Comparison of ENCODE assay signal across 8 mouse cellular contexts in genomic region chr11:80141825-80142521, GRCm38 (mm10). TPM values are rescaled to one million over a fixed set of nuclear protein-coding genes. Genes with fewer than 3 reads are reported as not detected.
DNase-seq lines count a peak whose midpoint lies in the region; ATAC-seq and TF ChIP-seq lines count a peak whose summit lies in the region.

Tefm (minus strand) TSS chr11:80142175.

- TF ChIP-seq EP300 in heart, postnatal 0 days (IDR thresholded peaks at IDR 0.05; ENCODE audit: low read depth) = 0 out of 2 replicates have a peak, but pooled peaks have one; percentile 17

- DNase-seq in c-Kit-positive CD71-positive TER-119-positive erythroid progenitor cells, embryonic 14.5 days (ENCODE audit: low spot score) = peak; percentile 83
- peak; percentile 75 for DNase-seq in heart, postnatal 0 days (ENCODE audit: low spot score)
- peak; percentile 87 to 91 for DNase-seq in kidney, postnatal 4 days

- peaks cover 58% of the 10 kb centered on the region for H3K4me1 ChIP-seq in E14TG2a.4 (replicated peaks; ENCODE audit: low read depth, low read length)
- peaks cover 15% of the 10 kb centered on the region for H3K4me1 ChIP-seq in forebrain, embryonic 12.5 days
- H3K4me1 ChIP-seq in heart, postnatal 0 days (ENCODE audit: control insufficient read depth, insufficient read depth) = peaks cover 6% of the 10 kb centered on the region; the same call in 1 of the 2 replicates
- peaks cover 17% of the 10 kb centered on the region for H3K4me1 ChIP-seq in liver, embryonic 16.5 days (ENCODE audit: control insufficient read depth, low read depth, low read length)
- H3K4me1 ChIP-seq in neural tube, embryonic 13.5 days (replicated peaks) = peaks cover 26% of the 10 kb centered on the region
- H3K4me1 ChIP-seq in testis, adult 2 months (ENCODE audit: control insufficient read depth, insufficient read depth, low read length) = peaks cover 7% of the 10 kb centered on the region

- H3K36me3 ChIP-seq in E14TG2a.4 (ENCODE audit: insufficient read depth, low read length) = peaks cover 34% of the 10 kb centered on the region
- peaks cover 24% of the 10 kb centered on the region for H3K36me3 ChIP-seq in forebrain, embryonic 12.5 days (replicated peaks)
- 0 out of 2 replicates have a peak, but pooled peaks cover 24% of the 10 kb centered on the region for H3K36me3 ChIP-seq in heart, postnatal 0 days (replicated peaks; ENCODE audit: control insufficient read depth, insufficient read depth, low read length)
- peaks cover 10% of the 10 kb centered on the region for H3K36me3 ChIP-seq in liver, embryonic 16.5 days (ENCODE audit: control insufficient read depth, insufficient read depth)
- H3K36me3 ChIP-seq in neural tube, embryonic 13.5 days = peaks cover 17% of the 10 kb centered on the region
- no peaks in the 10 kb centered on the region for H3K36me3 ChIP-seq in testis, adult 2 months (ENCODE audit: control insufficient read depth, insufficient read depth, low read length)

- ATAC-seq in forebrain, embryonic 12.5 days (ENCODE audit: low FRiP score) = peak; percentile 91
- ATAC-seq in heart, postnatal 0 days (ENCODE audit: insufficient read depth, low read depth) = peak; percentile 94
- ATAC-seq in liver, embryonic 16.5 days (ENCODE audit: low read depth) = peak; percentile 82
- ATAC-seq in neural tube, embryonic 13.5 days (ENCODE audit: low read depth) = peak; percentile 94

- no peaks in the 10 kb centered on the region for H3K9me3 ChIP-seq in E14TG2a.4 (ENCODE audit: low read length)
- no peaks in the 10 kb centered on the region for H3K9me3 ChIP-seq in forebrain, embryonic 12.5 days
- H3K9me3 ChIP-seq in heart, postnatal 0 days (replicated peaks; ENCODE audit: control insufficient read depth, low read length) = no peaks in the 10 kb centered on the region
- no peaks in the 10 kb centered on the region for H3K9me3 ChIP-seq in liver, embryonic 16.5 days (replicated peaks; ENCODE audit: control insufficient read depth, low read length)
- H3K9me3 ChIP-seq in neural tube, embryonic 13.5 days = no peaks in the 10 kb centered on the region

- WGBS in forebrain, embryonic 12.5 days = under 1% methylated on average over 40 of the region's 40 CpGs
- WGBS in heart, postnatal 0 days = under 1% methylated on average over 40 of the region's 40 CpGs
- WGBS in liver, embryonic 16.5 days (ENCODE audit: insufficient replicate concordance) = under 1% methylated on average over 40 of the region's 40 CpGs
- under 1% methylated on average over 40 of the region's 40 CpGs for WGBS in neural tube, embryonic 13.5 days

- H3K27me3 ChIP-seq in E14TG2a.4 (ENCODE audit: insufficient read depth, low read length) = no peaks in the 10 kb centered on the region
- H3K27me3 ChIP-seq in forebrain, embryonic 12.5 days = no peaks in the 10 kb centered on the region
- no peaks in the 10 kb centered on the region for H3K27me3 ChIP-seq in heart, postnatal 0 days (ENCODE audit: control insufficient read depth, insufficient read depth, low read length)
- H3K27me3 ChIP-seq in liver, embryonic 16.5 days (ENCODE audit: control insufficient read depth, insufficient read depth, low read depth, low read length) = no peaks in the 10 kb centered on the region
- H3K27me3 ChIP-seq in neural tube, embryonic 13.5 days = no peaks in the 10 kb centered on the region
- no peaks in the 10 kb centered on the region for H3K27me3 ChIP-seq in testis, adult 2 months (ENCODE audit: control insufficient read depth, insufficient read depth, low read length)

- peak within 1 kb of the TSS; percentile 77 for H3K27ac ChIP-seq in forebrain, embryonic 12.5 days
- peak within 1 kb of the TSS; percentile 84 for H3K27ac ChIP-seq in heart, postnatal 0 days (ENCODE audit: low read depth)
- peak within 1 kb of the TSS; percentile 81 for H3K27ac ChIP-seq in liver, embryonic 16.5 days (ENCODE audit: low read length)
- H3K27ac ChIP-seq in neural tube, embryonic 13.5 days (replicated peaks) = peak within 1 kb of the TSS; percentile 92
- H3K27ac ChIP-seq in testis, adult 2 months (ENCODE audit: control insufficient read depth, insufficient read depth, low read depth, low read length) = peak within 1 kb of the TSS; percentile 90

- peak within 1 kb of the TSS; percentile 94 for H3K4me3 ChIP-seq in E14TG2a.4 (replicated peaks; ENCODE audit: low read length)
- H3K4me3 ChIP-seq in forebrain, embryonic 12.5 days (replicated peaks) = peak within 1 kb of the TSS; percentile 69
- H3K4me3 ChIP-seq in heart, postnatal 0 days (ENCODE audit: low read depth, low read length) = peak within 1 kb of the TSS; percentile 73
- peak within 1 kb of the TSS; percentile 79 for H3K4me3 ChIP-seq in liver, embryonic 16.5 days (ENCODE audit: low read depth, low read length)
- peak within 1 kb of the TSS; percentile 87 for H3K4me3 ChIP-seq in neural tube, embryonic 13.5 days
- peak within 1 kb of the TSS; percentile 97 for H3K4me3 ChIP-seq in testis, adult 2 months (ENCODE audit: control insufficient read depth, low read depth, low read length)

- peak; percentile 73; the same call in 1 of the 2 replicates for TF ChIP-seq POLR2A in testis, adult 2 months (IDR thresholded peaks at IDR 0.05; ENCODE audit: control insufficient read depth, low read depth, low read length)

- TF ChIP-seq CTCF in E14TG2a.4 (conservative IDR thresholded peaks at IDR 0.05; ENCODE audit: low read length) = no peak
- no peak for TF ChIP-seq CTCF in heart, postnatal 0 days (IDR thresholded peaks at IDR 0.05; ENCODE audit: low read depth)
- no peak for TF ChIP-seq CTCF in testis, adult 2 months (IDR thresholded peaks at IDR 0.05; ENCODE audit: control insufficient read depth, insufficient read depth, insufficient replicate concordance, low read depth, low read length)

- peak within 1 kb of the TSS; percentile 72 for H3K4me2 ChIP-seq in forebrain, embryonic 12.5 days
- H3K4me2 ChIP-seq in heart, postnatal 0 days (ENCODE audit: low read depth, low read length) = peak within 1 kb of the TSS; percentile 69
- H3K4me2 ChIP-seq in liver, embryonic 16.5 days (ENCODE audit: low read depth, low read length) = peak within 1 kb of the TSS; percentile 84
- peak within 1 kb of the TSS; percentile 81 for H3K4me2 ChIP-seq in neural tube, embryonic 13.5 days

- peak within 1 kb of the TSS; percentile 76 for H3K9ac ChIP-seq in forebrain, embryonic 12.5 days
- peak within 1 kb of the TSS; percentile 80 for H3K9ac ChIP-seq in heart, postnatal 0 days (replicated peaks; ENCODE audit: low read depth, low read length)
- peak within 1 kb of the TSS; percentile 83 for H3K9ac ChIP-seq in liver, embryonic 16.5 days (ENCODE audit: low read depth, low read length)
- peak within 1 kb of the TSS; percentile 89 for H3K9ac ChIP-seq in neural tube, embryonic 13.5 days

RNA-seq across cellular contexts. Expression of gene Tefm, which starts in this region (rescaled TPM):
- polyA plus RNA-seq in forebrain, embryonic 12.5 days (2016; fragmentation: Nextera tagmentation; extraction: Ambion mirVana) = 27.8 and 30.4 TPM in 2 replicates
- 32.4 and 40.3 TPM in 2 replicates for total RNA-seq in heart, postnatal 0 days (2014; rRNA removed; ENCODE audit: low replicate concordance)
- polyA plus RNA-seq in heart, postnatal 0 days (2015; fragmentation: Nextera tagmentation; extraction: Ambion mirVana) = 37.6 and 39.9 TPM in 2 replicates
- 11.4 and 13.4 TPM in 2 replicates for polyA plus RNA-seq in liver, embryonic 16.5 days (2015; fragmentation: Nextera tagmentation; extraction: Ambion mirVana)
- 26.6 and 27.2 TPM in 2 replicates for polyA plus RNA-seq in neural tube, embryonic 13.5 days (2015; fragmentation: Nextera tagmentation; extraction: Ambion mirVana)
- 3.7 and 4.2 TPM in 2 replicates for polyA plus RNA-seq in testis, adult 2 months (2012; rRNA removed)

Comparison
In these comparisons a context has a peak if more than half of its experiments do, and no peak if none do; other contexts are left out.
1. Peak in every context shown above with its lines: DNase-seq, ATAC-seq, H3K4me3 ChIP-seq and H3K27ac ChIP-seq.